Mouse (Mus musculus): Measurements from ENCODE around the gene Cstad. TPM values are rescaled to one million over a fixed set of nuclear protein-coding genes. Genes with fewer than 3 reads are reported as not detected.

The Cstad gene
- 0.46 and 1.2 TPM in 2 replicates for polyA plus RNA-seq (2014; fragmentation: Nextera tagmentation; extraction: Ambion mirVana)

DNA sequence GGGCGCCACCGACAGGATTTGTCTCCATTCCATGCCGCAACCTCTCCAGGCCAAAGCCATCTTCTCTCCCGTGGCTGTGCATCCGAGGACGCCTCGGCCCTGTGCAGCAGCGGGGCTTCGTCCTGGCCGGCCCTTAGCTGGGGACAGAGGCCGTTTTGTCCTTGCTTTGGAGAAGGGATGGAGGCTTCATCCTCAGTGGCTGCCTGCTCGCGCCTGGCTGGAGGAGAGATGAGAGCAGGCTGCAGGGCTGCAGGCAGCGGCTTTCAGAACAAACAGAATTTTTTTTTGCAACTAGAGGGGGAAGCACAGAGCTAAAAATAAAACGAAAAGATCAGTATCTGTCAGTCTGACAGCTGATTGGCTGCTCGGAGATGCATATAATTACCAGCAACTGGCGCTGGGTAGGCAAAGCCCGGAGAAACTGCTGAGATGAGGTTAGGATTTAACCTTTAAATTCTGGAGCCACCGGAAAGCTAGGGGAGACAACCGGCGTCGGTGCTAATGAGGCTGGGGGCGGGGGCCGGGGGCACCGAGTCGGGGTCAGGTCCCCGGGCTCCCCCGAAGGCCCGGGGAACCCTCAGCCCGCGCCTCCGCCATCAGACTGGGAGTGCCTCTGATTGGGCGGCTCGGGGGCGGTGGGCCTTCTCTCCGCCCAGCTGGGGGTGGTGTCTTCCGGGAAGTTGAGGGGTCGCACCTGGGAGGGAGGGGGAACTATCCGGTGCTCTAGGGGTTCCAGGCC lies at the start of gene Cstad:
Cstad (plus strand) TSS at position 400 of the 739 bp plus-strand sequence.
- Histone ChIP-seq H3K9me3 (ENCODE audit: control insufficient read depth, low read length) (no peaks in the 10 kb centered on the region), H3K4me1 (ENCODE audit: control insufficient read depth, insufficient read depth, low read length) (peaks cover 21% of the 10 kb centered on the region), H3K4me3 (replicated peaks; ENCODE audit: low read depth, low read length) (peak within 1 kb of the TSS; percentile 43), H3K9ac (replicated peaks; ENCODE audit: low read length) (peak within 1 kb of the TSS; percentile 61), H3K27me3 (ENCODE audit: control insufficient read depth, insufficient read depth, low read length) (no peaks in the 10 kb centered on the region), H3K36me3 (ENCODE audit: control insufficient read depth, insufficient read depth, low read length) (no peaks in the 10 kb centered on the region), H3K4me2 (ENCODE audit: low read length) (peak within 1 kb of the TSS; percentile 62), H3K27ac (replicated peaks; ENCODE audit: low read depth, low read length) (peak within 1 kb of the TSS; percentile 98)
- ATAC-seq (ENCODE audit: low FRiP score, low TSS enrichment) (peak; percentile 80), DNase-seq (peak; percentile 88)
- under 1% methylated on average over 37 of the region's 39 CpGs for WGBS

DNA sequence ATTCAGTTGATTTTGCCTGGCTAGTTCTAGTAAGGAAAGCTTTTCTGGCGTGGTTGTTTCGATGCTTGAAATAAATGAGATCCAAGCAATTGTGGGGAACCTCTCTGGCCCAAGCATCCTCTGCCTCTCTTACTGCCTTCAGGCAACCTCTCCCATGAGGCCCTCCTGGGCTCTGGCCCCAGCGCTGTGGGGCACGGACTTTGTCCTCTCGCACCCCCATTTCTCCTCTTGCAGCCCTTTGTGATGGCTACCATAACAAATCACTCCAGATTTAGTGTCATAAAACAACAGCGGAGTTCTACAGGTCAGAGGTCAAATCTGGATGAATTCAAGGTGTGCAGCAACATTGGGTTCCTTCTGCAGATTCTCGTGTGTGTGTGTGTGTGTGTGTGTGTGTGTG lies 49.1 kb upstream of the Cstad start:
- 38% methylated on average over 7 of the region's 7 CpGs for WGBS
- ATAC-seq (ENCODE audit: low FRiP score, low TSS enrichment) (no peak), DNase-seq (no peak)
- no peak overlapping the region for H3K4me3 ChIP-seq (replicated peaks; ENCODE audit: low read depth, low read length)
- peak overlapping the region; percentile 52 for H3K4me2 ChIP-seq (ENCODE audit: low read length)
- H3K9ac ChIP-seq (replicated peaks; ENCODE audit: low read length), result peak overlapping the region; percentile 44; the same call in 1 of the 2 replicates
- peaks cover 26% of the 10 kb centered on the region for H3K4me1 ChIP-seq (ENCODE audit: control insufficient read depth, insufficient read depth, low read length)
- H3K27ac ChIP-seq (replicated peaks; ENCODE audit: low read depth, low read length), result peak overlapping the region; percentile 80
- H3K9me3 ChIP-seq (ENCODE audit: control insufficient read depth, low read length), result no peaks in the 10 kb centered on the region
- H3K27me3 ChIP-seq (ENCODE audit: control insufficient read depth, insufficient read depth, low read length), result no peaks in the 10 kb centered on the region
- H3K36me3 ChIP-seq (ENCODE audit: control insufficient read depth, insufficient read depth, low read length), result no peaks in the 10 kb centered on the region

DNA sequence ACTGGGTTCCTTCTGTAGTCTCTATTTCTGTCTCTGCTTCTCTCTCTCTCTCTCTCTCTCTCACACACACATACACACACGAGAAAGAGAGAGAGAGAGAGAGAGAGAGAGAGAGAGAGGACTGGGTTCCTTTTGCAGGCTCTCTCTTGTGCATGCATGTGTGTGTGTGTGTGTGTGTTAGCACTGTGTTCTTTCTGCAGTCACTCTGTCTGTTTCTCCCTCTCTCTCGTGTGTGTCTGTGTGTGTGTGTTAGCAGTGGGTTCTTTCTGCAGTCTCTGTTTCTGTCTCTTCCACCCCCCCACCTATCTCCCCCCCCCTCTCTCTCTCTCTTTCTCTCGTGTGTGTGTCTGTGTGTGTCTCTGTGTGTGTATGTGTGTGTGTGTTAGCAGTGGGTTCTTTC lies 48.6 kb upstream of the Cstad start:
- Histone ChIP-seq H3K9me3 (ENCODE audit: control insufficient read depth, low read length) (no peaks in the 10 kb centered on the region), H3K27me3 (ENCODE audit: control insufficient read depth, insufficient read depth, low read length) (no peaks in the 10 kb centered on the region), H3K4me1 (ENCODE audit: control insufficient read depth, insufficient read depth, low read length) (peaks cover 25% of the 10 kb centered on the region), H3K9ac (replicated peaks; ENCODE audit: low read length) (no peak overlapping the region; the same call in 1 of the 2 replicates), H3K4me2 (ENCODE audit: low read length) (no peak overlapping the region), H3K27ac (replicated peaks; ENCODE audit: low read depth, low read length) (peak overlapping the region; percentile 21; the same call in 1 of the 2 replicates), H3K36me3 (ENCODE audit: control insufficient read depth, insufficient read depth, low read length) (no peaks in the 10 kb centered on the region), H3K4me3 (replicated peaks; ENCODE audit: low read depth, low read length) (no peak overlapping the region)
- 28% methylated on average over 2 of the region's 3 CpGs for WGBS
- no peak for ATAC-seq (ENCODE audit: low FRiP score, low TSS enrichment)
- no peak for DNase-seq

DNA sequence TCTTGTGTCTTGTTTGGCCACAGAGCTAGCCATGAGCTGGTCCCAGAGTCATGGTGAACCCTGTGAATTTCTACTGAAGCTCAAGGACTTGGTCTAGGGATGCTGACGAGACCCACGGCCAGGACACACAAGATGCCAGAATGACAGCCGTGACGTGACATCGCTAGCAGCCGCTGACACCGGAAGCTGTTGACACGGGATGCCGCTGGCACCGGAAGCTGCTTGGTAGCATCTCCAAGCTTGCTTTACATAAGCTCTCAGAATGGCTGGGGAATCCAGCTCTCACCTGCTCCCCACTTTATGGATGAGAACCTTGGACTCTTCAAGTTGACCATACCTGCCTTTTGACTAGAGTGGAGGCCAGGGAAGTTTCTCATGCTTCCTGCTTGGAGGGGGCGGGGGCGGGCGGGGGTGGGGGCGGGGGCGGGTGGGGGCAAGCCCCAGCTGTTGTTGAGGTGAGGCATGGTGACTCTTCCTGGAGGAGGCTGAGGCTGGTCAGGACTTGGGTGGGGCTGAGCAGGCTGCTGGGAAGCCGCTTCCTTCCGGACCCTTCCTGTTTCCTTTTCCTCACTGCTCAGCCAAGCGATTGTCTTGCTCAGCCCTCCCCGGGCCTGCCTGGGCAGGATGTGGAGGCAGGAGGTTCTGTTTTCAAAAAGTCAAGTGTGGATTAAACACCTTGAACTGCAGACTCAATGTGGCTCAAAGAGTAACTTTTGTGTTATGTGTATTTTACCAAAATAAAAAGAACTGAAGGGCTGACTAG lies 47.2 kb upstream of the Cstad start:
- 80% methylated on average over 19 of the region's 19 CpGs for WGBS
- H3K4me1 ChIP-seq (ENCODE audit: control insufficient read depth, insufficient read depth, low read length), result peaks cover 23% of the 10 kb centered on the region
- no peak overlapping the region for H3K27ac ChIP-seq (replicated peaks; ENCODE audit: low read depth, low read length)
- H3K36me3 ChIP-seq (ENCODE audit: control insufficient read depth, insufficient read depth, low read length), result no peaks in the 10 kb centered on the region
- no peak overlapping the region for H3K4me2 ChIP-seq (ENCODE audit: low read length)
- H3K9ac ChIP-seq (replicated peaks; ENCODE audit: low read length), result no peak overlapping the region
- H3K9me3 ChIP-seq (ENCODE audit: control insufficient read depth, low read length), result no peaks in the 10 kb centered on the region
- H3K4me3 ChIP-seq (replicated peaks; ENCODE audit: low read depth, low read length), result no peak overlapping the region
- no peak for DNase-seq
- no peaks in the 10 kb centered on the region for H3K27me3 ChIP-seq (ENCODE audit: control insufficient read depth, insufficient read depth, low read length)
- ATAC-seq (ENCODE audit: low FRiP score, low TSS enrichment), result no peak

DNA sequence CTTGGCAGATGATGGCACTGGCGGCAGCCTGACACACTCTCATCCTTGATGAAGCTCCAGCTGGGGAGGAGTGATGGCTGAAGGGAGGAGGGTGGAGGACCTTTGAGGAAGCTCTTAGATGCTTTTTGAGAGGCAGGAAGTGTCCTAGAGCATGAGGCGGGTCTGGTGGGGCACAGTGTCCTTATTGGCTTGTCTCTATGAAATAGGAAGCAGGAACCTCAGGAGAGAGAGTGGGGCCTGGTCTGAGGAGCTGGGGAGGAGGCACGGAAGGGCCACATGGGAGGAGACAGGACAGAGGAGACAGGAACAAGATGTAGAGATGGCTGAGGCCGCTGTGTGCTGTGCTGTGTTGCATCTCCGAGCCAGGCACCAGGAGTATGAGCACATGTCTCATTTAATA lies 43.3 kb upstream of the Cstad start:
- DNase-seq (no peak), ATAC-seq (ENCODE audit: low FRiP score, low TSS enrichment) (no peak)
- H3K4me3 ChIP-seq (replicated peaks; ENCODE audit: low read depth, low read length), result no peak overlapping the region
- no peak overlapping the region for H3K9ac ChIP-seq (replicated peaks; ENCODE audit: low read length)
- WGBS, result 84% methylated on average over 5 of the region's 5 CpGs
- no peak overlapping the region for H3K4me2 ChIP-seq (ENCODE audit: low read length)
- H3K27me3 ChIP-seq (ENCODE audit: control insufficient read depth, insufficient read depth, low read length), result no peaks in the 10 kb centered on the region
- no peak overlapping the region for H3K27ac ChIP-seq (replicated peaks; ENCODE audit: low read depth, low read length)
- no peaks in the 10 kb centered on the region for H3K9me3 ChIP-seq (ENCODE audit: control insufficient read depth, low read length)
- peaks cover 14% of the 10 kb centered on the region for H3K4me1 ChIP-seq (ENCODE audit: control insufficient read depth, insufficient read depth, low read length)
- H3K36me3 ChIP-seq (ENCODE audit: control insufficient read depth, insufficient read depth, low read length), result no peaks in the 10 kb centered on the region

DNA sequence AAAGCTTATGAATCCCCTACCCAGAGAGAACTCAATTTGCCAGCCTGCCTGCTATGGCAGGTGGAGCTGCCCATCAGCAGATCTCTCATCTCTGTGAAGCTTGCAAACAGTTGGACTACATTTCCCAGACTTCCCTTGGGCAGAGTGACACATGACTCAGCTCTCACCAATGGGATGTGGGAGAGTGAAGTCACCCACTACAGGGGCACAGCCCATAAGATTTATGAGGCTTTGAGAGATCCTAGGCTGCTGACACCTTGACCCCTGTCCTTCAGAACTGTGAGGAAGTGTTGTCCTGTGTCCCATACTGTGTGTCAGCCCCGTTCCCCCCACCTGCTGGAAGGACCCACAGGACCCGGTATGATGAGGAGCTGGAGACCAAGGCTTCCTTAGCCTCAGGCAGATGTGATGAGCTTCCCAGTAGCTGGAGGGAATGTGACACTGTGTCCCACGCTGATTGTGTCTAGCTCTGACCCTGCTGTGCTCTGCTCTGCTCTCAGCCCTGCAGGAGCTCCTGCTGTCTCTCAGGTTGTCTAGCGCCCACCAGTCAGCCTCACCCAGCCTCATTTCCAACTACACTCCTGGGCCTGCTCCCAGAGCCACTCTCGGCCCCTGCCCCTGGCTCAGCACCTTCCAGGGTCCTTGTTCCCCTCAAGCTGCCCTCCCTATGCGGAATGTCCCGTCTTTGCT lies 40.8 kb upstream of the Cstad start:
- peak; percentile 89 for DNase-seq
- no peak overlapping the region for H3K4me3 ChIP-seq (replicated peaks; ENCODE audit: low read depth, low read length)
- H3K27ac ChIP-seq (replicated peaks; ENCODE audit: low read depth, low read length), result 0 out of 2 replicates have a peak overlapping the region, but pooled peaks have one; percentile 27
- H3K36me3 ChIP-seq (ENCODE audit: control insufficient read depth, insufficient read depth, low read length), result no peaks in the 10 kb centered on the region
- no peaks in the 10 kb centered on the region for H3K27me3 ChIP-seq (ENCODE audit: control insufficient read depth, insufficient read depth, low read length)
- H3K4me2 ChIP-seq (ENCODE audit: low read length), result peak overlapping the region; percentile 47
- no peaks in the 10 kb centered on the region for H3K9me3 ChIP-seq (ENCODE audit: control insufficient read depth, low read length)
- H3K9ac ChIP-seq (replicated peaks; ENCODE audit: low read length), result no peak overlapping the region
- peaks cover 5% of the 10 kb centered on the region for H3K4me1 ChIP-seq (ENCODE audit: control insufficient read depth, insufficient read depth, low read length)
- peak; percentile 87; the same call in 1 of the 2 replicates for ATAC-seq (ENCODE audit: low FRiP score, low TSS enrichment)
- WGBS, result 52% methylated on average over 7 of the region's 7 CpGs

DNA sequence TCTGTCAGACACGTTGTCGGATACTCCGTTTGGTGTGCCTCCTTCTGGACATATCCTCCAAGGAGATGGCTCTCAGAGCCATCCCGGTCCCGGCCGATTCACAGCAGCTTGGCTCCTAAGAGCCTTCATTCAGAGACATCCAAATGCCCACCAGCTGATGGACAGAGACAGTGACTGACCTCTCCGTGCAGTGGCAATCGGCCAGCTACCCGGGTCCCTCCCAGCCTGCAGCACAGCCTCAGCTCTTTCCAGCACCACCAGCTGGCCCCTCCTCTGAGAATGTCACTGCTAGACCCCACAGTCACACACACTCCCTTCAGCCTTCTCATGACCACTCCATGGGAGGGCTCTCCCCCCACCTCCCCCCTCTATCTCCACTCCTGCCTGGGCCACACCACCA lies 39.6 kb upstream of the Cstad start:
- 79% methylated on average over 9 of the region's 9 CpGs for WGBS
- Histone ChIP-seq H3K9me3 (ENCODE audit: control insufficient read depth, low read length) (no peaks in the 10 kb centered on the region), H3K27me3 (ENCODE audit: control insufficient read depth, insufficient read depth, low read length) (no peaks in the 10 kb centered on the region), H3K27ac (replicated peaks; ENCODE audit: low read depth, low read length) (no peak overlapping the region), H3K4me2 (ENCODE audit: low read length) (no peak overlapping the region), H3K36me3 (ENCODE audit: control insufficient read depth, insufficient read depth, low read length) (no peaks in the 10 kb centered on the region), H3K4me3 (replicated peaks; ENCODE audit: low read depth, low read length) (no peak overlapping the region), H3K4me1 (ENCODE audit: control insufficient read depth, insufficient read depth, low read length) (peaks cover 5% of the 10 kb centered on the region), H3K9ac (replicated peaks; ENCODE audit: low read length) (no peak overlapping the region)
- DNase-seq (no peak), ATAC-seq (ENCODE audit: low FRiP score, low TSS enrichment) (no peak)

DNA sequence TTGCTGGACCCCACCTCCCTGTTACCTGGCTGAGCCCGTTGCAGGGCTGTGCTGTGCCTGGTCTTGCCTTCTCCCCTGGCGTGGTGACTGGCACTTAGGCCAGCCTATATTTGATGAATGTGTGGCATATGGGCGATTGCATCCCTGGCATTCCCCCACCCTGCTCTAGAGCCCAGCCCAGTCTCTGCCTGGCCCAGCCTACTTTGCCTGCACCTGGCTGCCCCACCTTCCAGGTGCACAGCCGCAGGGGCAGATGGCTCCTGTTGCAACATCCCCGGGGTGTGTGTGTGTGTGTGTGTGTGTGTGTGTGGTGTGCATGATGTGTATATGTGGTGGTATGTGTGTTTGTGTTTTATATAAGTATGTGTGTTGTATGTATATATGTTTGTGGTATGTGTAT lies 38.3 kb upstream of the Cstad start:
- H3K9ac ChIP-seq (replicated peaks; ENCODE audit: low read length), result no peak overlapping the region
- H3K4me1 ChIP-seq (ENCODE audit: control insufficient read depth, insufficient read depth, low read length), result peaks cover 5% of the 10 kb centered on the region
- no peaks in the 10 kb centered on the region for H3K9me3 ChIP-seq (ENCODE audit: control insufficient read depth, low read length)
- 88% methylated on average over 5 of the region's 5 CpGs for WGBS
- DNase-seq, result no peak
- no peak for ATAC-seq (ENCODE audit: low FRiP score, low TSS enrichment)
- no peaks in the 10 kb centered on the region for H3K36me3 ChIP-seq (ENCODE audit: control insufficient read depth, insufficient read depth, low read length)
- no peak overlapping the region for H3K4me3 ChIP-seq (replicated peaks; ENCODE audit: low read depth, low read length)
- no peaks in the 10 kb centered on the region for H3K27me3 ChIP-seq (ENCODE audit: control insufficient read depth, insufficient read depth, low read length)
- no peak overlapping the region for H3K4me2 ChIP-seq (ENCODE audit: low read length)
- H3K27ac ChIP-seq (replicated peaks; ENCODE audit: low read depth, low read length), result no peak overlapping the region

All from midbrain, embryonic 14.5 days (tissue).